Mouse (Mus musculus) midbrain, embryonic 11.5 days (tissue): ENCODE measurements around the gene Esrp2. TPM values are rescaled to one million over a fixed set of nuclear protein-coding genes. Genes with fewer than 3 reads are reported as not detected.

Experiments used
- ATAC-seq: fragments of 200-750 bp; cut with Nextera tagmentation; 2 replicates; pipeline ENCODE4 v1.8.0; 2017; ENCODE audit warnings: moderate TSS enrichment, moderate library complexity; ENCODE audit not compliant: low FRiP score
- DNase-seq: peaks from one replicate; pipeline ENCODE4 v3.0.0; 2015; ENCODE audit warnings: low spot score; ENCODE audit errors: missing footprints
- H3K27ac ChIP-seq: fragments of 300-500 bp; sonication (generic); 2 replicates; pipeline ENCODE4 v1.5.1; 2014; ENCODE audit warnings: low read depth, low read length
- H3K27me3 ChIP-seq: fragments of 300-500 bp; sonication (generic); 2 replicates; pipeline ENCODE4 v1.6.1; 2014; ENCODE audit warnings: mild to moderate bottlenecking, low read length, moderate library complexity, mixed read lengths; ENCODE audit not compliant: control insufficient read depth, insufficient read depth
- H3K36me3 ChIP-seq: fragments of 300-500 bp; sonication (generic); 2 replicates; pipeline ENCODE4 v1.6.1; 2014; ENCODE audit warnings: mild to moderate bottlenecking, low read length, moderate library complexity, mixed read lengths; ENCODE audit not compliant: control insufficient read depth, insufficient read depth
- H3K4me1 ChIP-seq: fragments of 300-500 bp; sonication (generic); 2 replicates; pipeline ENCODE4 v1.6.1; 2014; ENCODE audit warnings: low read length; ENCODE audit not compliant: control insufficient read depth, insufficient read depth
- H3K4me2 ChIP-seq: fragments of 300-500 bp; sonication (generic); 2 replicates; pipeline ENCODE4 v1.6.1; 2014; ENCODE audit warnings: mild to moderate bottlenecking, moderate library complexity
- H3K4me3 ChIP-seq: fragments of 300-500 bp; sonication (generic); 2 replicates; pipeline ENCODE4 v1.5.1; 2014; ENCODE audit warnings: low read depth, low read length
- H3K9ac ChIP-seq: fragments of 300-500 bp; sonication (generic); 2 replicates; pipeline ENCODE4 v1.6.1; 2014; ENCODE audit warnings: low read length
- H3K9me3 ChIP-seq: fragments of 300-500 bp; sonication (generic); 2 replicates; pipeline ENCODE4 v1.6.1; 2016; ENCODE audit warnings: low read length; ENCODE audit not compliant: control insufficient read depth
- WGBS: fragments of 180-500 bp; shearing (Covaris S2); extraction: QIAGEN DNeasy Blood & Tissue Kit; methylation state at CpG from one replicate; pipeline ENCODE4 v1.1.7; 2014; 5-methylcytosine and 5-hydroxymethylcytosine counted together
- polyA plus RNA-seq: library from polyadenylated mRNA; unstranded; fragments of >200 nt; fragmentation: Nextera tagmentation; extraction: Ambion mirVana; gene quantifications from 2 replicates; pipeline ENCODE4 v1.2.1, GENCODE M21; 2014

Gene Esrp2
- polyA plus RNA-seq, 1 experiment from 2014 or later = 0.89 TPM

GRCm38 (mm10) chr8:106131021-106131420 is 5.8 kb downstream of the Esrp2 start:
- DNase-seq = no peak

GRCm38 (mm10) chr8:106130505-106130904 is 6.3 kb downstream of the Esrp2 start:
- H3K4me2 ChIP-seq = no peak overlapping the region
- ATAC-seq (no peak), DNase-seq (no peak)
- H3K4me1 ChIP-seq = no peaks in the 10 kb centered on the region
- WGBS = 84% methylated on average over 2 of the region's 2 CpGs
- H3K4me3 ChIP-seq = no peak overlapping the region
- H3K36me3 ChIP-seq = peaks cover 12% of the 10 kb centered on the region; the same call in 1 of the 2 replicates
- H3K27ac ChIP-seq = no peak overlapping the region
- peaks cover 16% of the 10 kb centered on the region for H3K27me3 ChIP-seq
- H3K9ac ChIP-seq = no peak overlapping the region
- no peaks in the 10 kb centered on the region for H3K9me3 ChIP-seq

More at GRCm38 (mm10) chr8:106131021-106131420, 5.8 kb downstream of the Esrp2 start:
- H3K4me3 ChIP-seq = no peak overlapping the region
- peaks cover 21% of the 10 kb centered on the region for H3K27me3 ChIP-seq
- H3K27ac ChIP-seq = no peak overlapping the region
- peaks cover under 1% of the 10 kb centered on the region for H3K4me1 ChIP-seq
- 98% methylated on average over 4 of the region's 4 CpGs for WGBS
- H3K9me3 ChIP-seq = no peaks in the 10 kb centered on the region
- ATAC-seq = no peak
- no peak overlapping the region for H3K4me2 ChIP-seq
- H3K36me3 ChIP-seq = peaks cover 12% of the 10 kb centered on the region; the same call in 1 of the 2 replicates
- no peak overlapping the region for H3K9ac ChIP-seq

- Histone ChIP-seq H3K27me3 (peaks cover 11% of the 10 kb centered on the region), H3K9me3 (no peaks in the 10 kb centered on the region), H3K4me2 (no peak overlapping the region), H3K4me3 (no peak overlapping the region), H3K36me3 (peaks cover 12% of the 10 kb centered on the region; the same call in 1 of the 2 replicates), H3K9ac (no peak overlapping the region), H3K27ac (no peak overlapping the region), H3K4me1 (no peaks in the 10 kb centered on the region)
- WGBS = 97% methylated on average over 2 of the region's 2 CpGs
- DNase-seq = no peak
- ATAC-seq = no peak
These were observed 6.8 kb downstream of the Esrp2 start for GRCm38 (mm10) chr8:106129997-106130396.

DNA sequence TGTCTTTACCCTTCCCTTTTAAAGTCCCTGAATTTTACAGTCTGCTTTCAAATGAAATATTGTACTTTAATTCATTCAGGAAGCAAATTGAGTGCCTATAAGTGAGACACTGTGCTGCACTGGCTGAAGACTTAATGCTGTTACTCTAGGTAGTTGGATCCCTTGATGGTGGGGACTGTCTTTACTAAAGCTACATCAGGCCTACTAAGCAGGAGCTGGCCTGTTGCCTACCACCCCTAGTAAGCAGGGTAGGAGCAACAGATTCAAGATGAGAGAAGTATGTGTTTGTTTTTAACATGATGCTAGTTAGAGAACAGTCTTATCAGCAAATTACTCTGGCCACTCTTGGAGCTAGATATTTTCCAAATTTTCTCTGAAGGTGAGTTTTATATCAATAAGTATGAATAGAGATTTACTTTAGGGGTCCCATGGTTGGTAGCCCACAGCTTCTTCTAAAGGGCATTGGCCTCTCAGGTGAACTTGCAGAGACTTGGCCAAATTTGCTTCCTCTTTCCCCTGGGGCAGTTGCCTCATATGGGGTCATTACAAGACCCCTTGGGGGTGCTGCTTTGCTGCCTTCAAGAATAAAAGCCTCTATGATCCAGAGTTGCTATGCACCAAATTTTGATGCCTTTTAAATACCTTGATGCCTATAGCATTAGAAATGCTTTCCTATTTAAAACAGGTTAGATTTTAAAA is 7.4 kb downstream of the Esrp2 start:
- Histone ChIP-seq H3K9ac (no peak overlapping the region), H3K27ac (no peak overlapping the region), H3K9me3 (no peaks in the 10 kb centered on the region), H3K27me3 (peaks cover 5% of the 10 kb centered on the region), H3K4me3 (no peak overlapping the region), H3K36me3 (peaks cover 12% of the 10 kb centered on the region; the same call in 1 of the 2 replicates), H3K4me1 (no peaks in the 10 kb centered on the region), H3K4me2 (no peak overlapping the region)
- no peak for DNase-seq
- no peak for ATAC-seq

DNA sequence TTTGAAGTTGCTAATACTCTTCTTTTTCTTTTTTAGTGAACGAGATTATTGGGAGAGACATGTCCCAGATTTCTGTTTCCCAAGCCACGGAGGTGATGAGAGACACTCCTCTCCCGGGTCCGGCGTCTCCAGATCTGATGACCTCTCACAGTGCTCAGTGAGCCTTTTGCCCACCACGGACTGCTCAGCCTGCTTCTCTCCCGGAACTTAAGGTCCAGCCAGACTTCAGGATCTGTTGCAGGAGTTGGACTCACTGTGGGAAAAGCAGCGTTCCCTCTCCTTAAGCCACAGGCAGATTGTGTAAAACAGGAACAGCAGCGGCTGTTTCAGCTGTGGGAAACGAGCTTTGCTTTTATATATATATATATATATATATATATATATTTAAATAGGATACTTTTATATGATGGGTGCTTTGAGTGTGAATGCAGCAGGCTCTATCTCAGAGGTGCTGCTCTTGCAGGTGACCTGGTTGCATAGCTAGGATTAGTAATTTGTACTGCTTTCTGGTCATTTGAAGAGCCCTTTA is 8.8 kb downstream of the Esrp2 start:
- no peaks in the 10 kb centered on the region for H3K9me3 ChIP-seq
- no peaks in the 10 kb centered on the region for H3K4me1 ChIP-seq
- H3K27me3 ChIP-seq = no peaks in the 10 kb centered on the region; the same call in 1 of the 2 replicates
- H3K27ac ChIP-seq = no peak overlapping the region
- WGBS = 93% methylated on average over 10 of the region's 10 CpGs
- peaks cover 12% of the 10 kb centered on the region; the same call in 1 of the 2 replicates for H3K36me3 ChIP-seq
- H3K4me2 ChIP-seq = no peak overlapping the region
- H3K4me3 ChIP-seq = no peak overlapping the region
- ATAC-seq (no peak), DNase-seq (no peak)
- no peak overlapping the region for H3K9ac ChIP-seq

DNA sequence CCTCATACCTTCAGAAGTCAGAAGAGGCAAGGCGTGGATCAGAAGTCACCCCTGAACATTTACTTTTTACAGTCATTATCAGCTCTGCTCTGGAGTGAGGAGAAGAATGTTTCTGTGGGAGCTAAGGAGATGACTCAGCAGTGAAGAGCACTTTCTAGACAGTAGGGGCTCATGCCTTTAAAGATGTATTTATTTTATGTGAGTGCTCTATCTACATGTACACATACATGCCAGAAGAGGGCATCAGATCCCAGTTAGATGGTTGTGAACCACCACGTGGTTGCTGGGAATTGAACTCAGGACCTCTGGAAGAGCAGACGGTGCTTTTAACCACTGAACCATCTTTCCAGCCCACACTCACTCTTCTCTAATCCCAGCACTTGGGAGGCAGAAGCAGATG is 9.7 kb downstream of the Esrp2 start:
- no peak overlapping the region for H3K27ac ChIP-seq
- peaks cover 12% of the 10 kb centered on the region; the same call in 1 of the 2 replicates for H3K36me3 ChIP-seq
- no peaks in the 10 kb centered on the region for H3K9me3 ChIP-seq
- no peak overlapping the region for H3K9ac ChIP-seq
- WGBS = 78% methylated on average over 3 of the region's 3 CpGs
- no peaks in the 10 kb centered on the region; the same call in 1 of the 2 replicates for H3K27me3 ChIP-seq
- no peak overlapping the region for H3K4me2 ChIP-seq
- no peak for DNase-seq
- H3K4me1 ChIP-seq = no peaks in the 10 kb centered on the region
- H3K4me3 ChIP-seq = no peak overlapping the region
- ATAC-seq = no peak

- DNase-seq = no peak
- no peak overlapping the region for H3K9ac ChIP-seq
- H3K27me3 ChIP-seq = no peaks in the 10 kb centered on the region
- H3K4me3 ChIP-seq = no peak overlapping the region
- H3K36me3 ChIP-seq = peaks cover 12% of the 10 kb centered on the region; the same call in 1 of the 2 replicates
- no peak for ATAC-seq
- no peak overlapping the region for H3K4me2 ChIP-seq
- H3K4me1 ChIP-seq = no peaks in the 10 kb centered on the region
- no peak overlapping the region for H3K27ac ChIP-seq
- WGBS = 94% methylated on average over 1 of the region's 1 CpGs
- no peaks in the 10 kb centered on the region for H3K9me3 ChIP-seq
These were observed 10.7 kb downstream of the Esrp2 start for GRCm38 (mm10) chr8:106126055-106126454.

DNA sequence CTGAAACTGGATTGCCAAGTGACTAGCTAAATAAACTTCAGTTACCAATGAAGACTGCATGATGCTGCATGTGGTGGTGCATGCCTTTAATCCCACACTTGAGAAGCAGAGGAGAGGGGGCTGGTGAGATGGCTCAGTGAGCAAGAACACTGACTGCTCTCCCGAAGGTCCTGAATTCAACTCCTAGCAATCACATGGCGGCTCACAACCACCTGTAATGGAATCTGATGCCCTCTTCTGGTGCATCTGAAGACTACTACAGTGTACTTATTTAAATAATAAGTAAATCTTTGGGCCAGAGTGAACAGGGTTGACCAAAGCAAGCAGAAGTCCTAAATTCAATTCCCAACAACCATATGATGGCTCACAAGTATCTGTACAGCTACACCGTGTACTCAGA is 13.3 kb downstream of the Esrp2 start:
- DNase-seq (no peak), ATAC-seq (no peak)
- Histone ChIP-seq H3K27me3 (no peaks in the 10 kb centered on the region), H3K27ac (no peak overlapping the region), H3K4me2 (no peak overlapping the region), H3K4me1 (no peaks in the 10 kb centered on the region), H3K4me3 (no peak overlapping the region), H3K9me3 (no peaks in the 10 kb centered on the region), H3K9ac (no peak overlapping the region), H3K36me3 (0 out of 2 replicates have a peak, but pooled peaks cover 3% of the 10 kb centered on the region)
- 82% methylated on average over 3 of the region's 3 CpGs for WGBS

DNA sequence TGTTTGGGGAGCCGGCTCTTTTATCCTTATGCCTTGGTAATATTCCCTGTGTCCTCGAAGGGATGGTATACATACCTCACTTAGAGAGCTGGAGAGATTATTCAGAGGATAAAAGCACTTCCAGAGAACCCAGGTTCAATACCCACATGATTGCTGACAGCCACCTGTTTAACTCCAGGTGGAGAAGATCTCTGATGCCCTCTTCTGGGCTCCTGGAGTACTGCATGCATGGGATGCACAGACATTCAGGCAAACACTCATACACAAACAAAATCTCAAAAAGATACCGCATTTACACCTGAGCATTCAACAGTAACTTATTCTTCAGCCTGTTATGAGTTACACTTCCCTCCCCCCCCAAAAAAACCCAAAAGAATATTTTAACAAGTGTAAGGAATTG is 20.9 kb downstream of the Esrp2 start:
- no peak for DNase-seq
- 98% methylated on average over 3 of the region's 3 CpGs for WGBS
- no peaks in the 10 kb centered on the region for H3K4me1 ChIP-seq
- H3K27ac ChIP-seq = no peak overlapping the region
- H3K4me3 ChIP-seq = no peak overlapping the region
- H3K9ac ChIP-seq = no peak overlapping the region
- no peaks in the 10 kb centered on the region for H3K9me3 ChIP-seq
- no peaks in the 10 kb centered on the region for H3K27me3 ChIP-seq
- no peak for ATAC-seq
- H3K4me2 ChIP-seq = no peak overlapping the region
- H3K36me3 ChIP-seq = peaks cover 4% of the 10 kb centered on the region; the same call in 1 of the 2 replicates
